ENCODE assay signal across 8 mouse cellular contexts in the genomic region with DNA sequence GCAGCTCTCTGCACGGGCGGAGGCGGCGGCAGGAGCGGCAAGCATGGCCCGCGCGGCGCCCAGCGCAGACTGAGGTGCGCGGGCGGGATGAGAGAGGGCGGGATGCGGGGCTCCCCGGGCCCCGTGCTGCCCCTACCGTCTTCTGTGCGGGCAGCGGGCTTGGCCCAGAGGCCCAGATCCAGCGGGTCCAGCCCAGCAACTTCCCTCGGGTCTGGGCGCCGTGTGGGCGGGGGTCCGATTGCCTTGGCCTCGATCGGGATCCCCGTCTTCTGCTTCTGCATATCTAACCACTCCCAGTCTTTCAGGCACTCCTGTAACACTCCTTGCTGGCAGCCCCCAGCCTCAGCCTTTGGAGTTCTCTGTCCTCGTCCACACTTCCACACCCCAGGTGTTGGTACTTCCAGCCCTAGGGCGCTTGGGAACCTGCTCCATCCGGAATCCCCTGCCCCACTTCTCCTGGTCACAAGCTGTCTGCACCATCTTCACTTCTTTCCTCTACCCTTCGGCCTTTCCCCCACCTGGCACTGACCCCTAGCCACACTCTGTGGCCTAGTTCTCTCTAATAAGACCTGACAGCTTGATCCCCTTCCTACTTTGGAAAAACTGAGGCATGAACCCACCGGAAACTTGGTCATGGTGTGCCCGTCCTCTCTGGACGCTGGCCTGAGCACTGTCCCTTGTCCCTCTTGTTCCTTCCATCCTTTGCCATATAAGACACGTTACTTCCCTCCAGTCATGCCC. TPM values are rescaled to one million over a fixed set of nuclear protein-coding genes. Genes with fewer than 3 reads are reported as not detected.
A peak's percentile ranks its signal among the peaks of the same experiment; 100 is the strongest.
DNase-seq lines count a peak whose midpoint lies in the region; ATAC-seq lines count a peak whose summit lies in the region.

No protein-coding gene starts in this region.

- no peaks in the 10 kb centered on the region for H3K9me3 ChIP-seq in lung, embryonic 16.5 days (ENCODE audit: control insufficient read depth, low read length)
- no peaks in the 10 kb centered on the region for H3K9me3 ChIP-seq in intestine, embryonic 14.5 days (ENCODE audit: control insufficient read depth, low read length)
- no peaks in the 10 kb centered on the region for H3K9me3 ChIP-seq in midbrain, embryonic 15.5 days

- peak overlapping the region; percentile 86 for H3K9ac ChIP-seq in lung, embryonic 16.5 days (ENCODE audit: low read length)
- H3K9ac ChIP-seq in intestine, embryonic 14.5 days (ENCODE audit: low read length), result peak overlapping the region; percentile 81
- peak overlapping the region; percentile 74 for H3K9ac ChIP-seq in midbrain, embryonic 15.5 days

- H3K27me3 ChIP-seq in lung, embryonic 16.5 days (ENCODE audit: control insufficient read depth, insufficient read depth, low read depth, low read length), result no peaks in the 10 kb centered on the region
- H3K27me3 ChIP-seq in intestine, embryonic 14.5 days (replicated peaks; ENCODE audit: control insufficient read depth, insufficient read depth, low read length), result no peaks in the 10 kb centered on the region
- no peaks in the 10 kb centered on the region for H3K27me3 ChIP-seq in midbrain, embryonic 15.5 days (replicated peaks)

- peak; percentile 56 for ATAC-seq in lung, embryonic 16.5 days (ENCODE audit: low read depth)
- ATAC-seq in erythroblast, adult 5-6 weeks (replicated peaks; ENCODE audit: low FRiP score, poor library complexity, severe bottlenecking), result peak; percentile 16; the same call in 1 of the 2 replicates
- peak; percentile 59; the same call in 1 of the 2 replicates for ATAC-seq in intestine, embryonic 14.5 days (replicated peaks; ENCODE audit: low FRiP score, low TSS enrichment, low read depth)
- peak; percentile 51 for ATAC-seq in midbrain, embryonic 15.5 days (replicated peaks)

- no peaks in the 10 kb centered on the region for H3K36me3 ChIP-seq in lung, embryonic 16.5 days (ENCODE audit: control insufficient read depth, insufficient read depth, low read length)
- no peaks in the 10 kb centered on the region for H3K36me3 ChIP-seq in intestine, embryonic 14.5 days (ENCODE audit: control insufficient read depth, insufficient read depth, low read length)
- H3K36me3 ChIP-seq in midbrain, embryonic 15.5 days (replicated peaks), result no peaks in the 10 kb centered on the region

- H3K4me1 ChIP-seq in lung, embryonic 16.5 days (replicated peaks; ENCODE audit: control insufficient read depth, insufficient read depth, low read length), result peaks cover 14% of the 10 kb centered on the region
- H3K4me1 ChIP-seq in intestine, embryonic 14.5 days (replicated peaks; ENCODE audit: control insufficient read depth, insufficient read depth, low read length), result peaks cover 17% of the 10 kb centered on the region
- H3K4me1 ChIP-seq in midbrain, embryonic 15.5 days, result peaks cover 30% of the 10 kb centered on the region

- peak overlapping the region; percentile 84 for H3K4me3 ChIP-seq in lung, embryonic 16.5 days (ENCODE audit: low read length)
- H3K4me3 ChIP-seq in intestine, embryonic 14.5 days (ENCODE audit: low read depth, low read length), result peak overlapping the region; percentile 70
- peak overlapping the region; percentile 62 for H3K4me3 ChIP-seq in midbrain, embryonic 15.5 days

- peak overlapping the region; percentile 59 for H3K27ac ChIP-seq in lung, embryonic 16.5 days (ENCODE audit: low read length)
- H3K27ac ChIP-seq in intestine, embryonic 14.5 days (ENCODE audit: low read depth), result peak overlapping the region; percentile 67
- peak overlapping the region; percentile 86 for H3K27ac ChIP-seq in midbrain, embryonic 15.5 days

- peak overlapping the region; percentile 81 for H3K4me2 ChIP-seq in lung, embryonic 16.5 days (ENCODE audit: low read depth, low read length)
- H3K4me2 ChIP-seq in intestine, embryonic 14.5 days (ENCODE audit: low read length), result peak overlapping the region; percentile 61
- H3K4me2 ChIP-seq in midbrain, embryonic 15.5 days, result peak overlapping the region; percentile 76

- peak; percentile 82 for DNase-seq in cerebellum, adult 9-11 months
- DNase-seq in cerebellum, postnatal 36 days, result no peak
- DNase-seq in lung, postnatal 10 days, result no peak
- DNase-seq in intestine, embryonic 14.5 days (ENCODE audit: low spot score), result no peak
- no peak for DNase-seq in adrenal gland, postnatal 14 days

- 2% methylated on average over 24 of the region's 37 CpGs for WGBS in lung, embryonic 16.5 days
- WGBS in intestine, embryonic 14.5 days, result 3% methylated on average over 35 of the region's 37 CpGs
- 1% methylated on average over 36 of the region's 37 CpGs for WGBS in midbrain, embryonic 15.5 days

RNA-seq across cellular contexts. Expression of a gene that starts 0.5 kb away (rescaled TPM):
- 17.6 and 19.5 TPM in 2 replicates for polyA plus RNA-seq in lung, embryonic 16.5 days (2015; fragmentation: Nextera tagmentation; extraction: Ambion mirVana)
- 60.1 and 66.5 TPM in 2 replicates for total RNA-seq in erythroblast, adult 5-6 weeks (2015; ENCODE audit: low replicate concordance)
- 66.0 and 95.1 TPM in 2 replicates for total RNA-seq in erythroblast, adult 5-6 weeks (2017; ENCODE audit: low replicate concordance)
- polyA plus RNA-seq in intestine, embryonic 14.5 days (2014; fragmentation: Nextera tagmentation; extraction: Ambion mirVana), result 11.6 and 13.4 TPM in 2 replicates
- polyA plus RNA-seq in midbrain, embryonic 15.5 days (2015; fragmentation: Nextera tagmentation; extraction: Ambion mirVana), result 28.0 and 29.2 TPM in 2 replicates
- total RNA-seq in adrenal gland, postnatal 14 days (2021), result 18.5 and 21.6 TPM in 2 replicates

RNA-seq across cellular contexts. Expression of a gene that starts 17.9 kb away (rescaled TPM):
- polyA plus RNA-seq in lung, embryonic 16.5 days (2015; fragmentation: Nextera tagmentation; extraction: Ambion mirVana), result 9.8 and 10.6 TPM in 2 replicates
- 0.58 and 3.3 TPM in 2 replicates for total RNA-seq in erythroblast, adult 5-6 weeks (2015; ENCODE audit: low replicate concordance)
- total RNA-seq in erythroblast, adult 5-6 weeks (2017; ENCODE audit: low replicate concordance), result 0.68 and 0.98 TPM in 2 replicates
- 8.2 and 9.6 TPM in 2 replicates for polyA plus RNA-seq in intestine, embryonic 14.5 days (2014; fragmentation: Nextera tagmentation; extraction: Ambion mirVana)
- polyA plus RNA-seq in midbrain, embryonic 15.5 days (2015; fragmentation: Nextera tagmentation; extraction: Ambion mirVana), result 7.3 and 8.0 TPM in 2 replicates
- 7.6 and 10.4 TPM in 2 replicates for total RNA-seq in adrenal gland, postnatal 14 days (2021)
